Mouse (Mus musculus) layer of hippocampus, adult 9-11 months (tissue): Measurements from ENCODE around the gene Gm20388.

Experiments used
- DNase-seq: peaks from one replicate; pipeline ENCODE4 v3.0.0; 2022

Gene Gm20388

GRCm38 (mm10) chr8:122904496-122904895 lies 2993.9 kb downstream of the Gm20388 start:
- DNase-seq, result no peak

DNA sequence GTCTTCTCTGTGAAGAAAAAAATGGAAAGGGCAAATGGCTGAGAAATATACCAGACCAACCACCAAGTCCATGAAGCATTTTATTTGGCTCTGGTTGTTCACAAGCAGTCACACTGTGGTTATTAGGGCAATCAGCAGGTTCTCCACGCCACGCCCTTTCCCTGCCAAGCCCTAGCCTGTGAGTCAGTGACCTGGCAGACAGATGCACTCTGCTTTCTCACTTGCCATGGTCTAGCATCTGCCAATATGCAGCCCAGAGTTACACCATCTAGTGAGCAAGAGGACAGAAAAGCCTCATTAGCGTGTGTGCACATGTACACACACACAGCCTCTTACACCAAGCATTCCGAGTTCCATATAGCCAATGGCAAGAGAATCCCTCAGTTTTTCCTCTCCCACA lies 2994.7 kb downstream of the Gm20388 start:
- DNase-seq, result no peak

DNA sequence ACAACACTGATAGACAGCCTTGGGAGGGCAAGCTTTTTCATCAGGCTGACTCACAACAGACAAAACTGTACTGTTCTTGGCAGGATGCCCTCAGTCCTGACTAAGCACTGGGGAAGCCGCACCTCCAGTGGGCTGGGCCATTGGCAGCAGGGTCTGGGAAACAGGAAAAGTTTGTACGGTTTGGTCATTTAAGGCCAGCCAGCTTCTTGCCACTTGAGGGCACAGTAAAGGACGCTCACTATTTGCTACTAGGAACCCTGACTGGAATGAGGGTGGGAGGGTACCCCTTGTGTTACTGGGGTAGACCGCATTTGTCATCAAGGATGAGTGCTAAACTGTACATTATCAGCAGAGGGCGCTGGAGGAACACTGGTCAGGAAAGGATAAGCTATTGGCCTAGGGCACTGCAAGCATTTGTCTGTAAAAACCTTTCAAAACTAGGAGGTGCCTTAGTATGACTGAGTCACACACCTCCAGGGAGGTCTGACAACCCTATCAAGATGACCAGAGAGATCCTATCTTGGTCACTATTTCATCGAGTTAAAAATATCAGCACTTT lies 2995.9 kb downstream of the Gm20388 start:
- peak; percentile 93 for DNase-seq

- DNase-seq, result no peak
Observed at GRCm38 (mm10) chr8:122912150-122912549, 3001.5 kb downstream of the Gm20388 start.

DNA sequence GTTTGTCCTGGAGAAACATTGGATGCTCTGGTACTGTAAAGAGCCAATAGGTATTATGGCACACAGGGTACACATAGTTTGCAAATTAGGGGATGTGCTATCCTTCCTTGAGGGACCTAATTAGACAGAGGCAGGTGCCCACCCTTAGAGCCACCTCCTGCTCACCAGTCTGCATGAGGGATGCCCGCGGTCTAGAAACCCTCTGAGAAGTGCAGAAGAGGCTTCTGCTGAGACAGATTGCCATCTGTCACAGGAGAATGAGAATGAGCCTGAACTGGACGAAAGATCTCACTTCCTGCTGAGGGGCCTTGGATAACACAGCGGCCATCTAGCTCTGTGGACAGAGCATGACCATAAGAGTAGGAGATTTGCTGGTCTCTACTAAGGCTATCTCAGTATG lies 3002.2 kb downstream of the Gm20388 start:
- no peak for DNase-seq

GRCm38 (mm10) chr8:122916766-122917165 lies 3006.1 kb downstream of the Gm20388 start:
- DNase-seq, result no peak

DNA sequence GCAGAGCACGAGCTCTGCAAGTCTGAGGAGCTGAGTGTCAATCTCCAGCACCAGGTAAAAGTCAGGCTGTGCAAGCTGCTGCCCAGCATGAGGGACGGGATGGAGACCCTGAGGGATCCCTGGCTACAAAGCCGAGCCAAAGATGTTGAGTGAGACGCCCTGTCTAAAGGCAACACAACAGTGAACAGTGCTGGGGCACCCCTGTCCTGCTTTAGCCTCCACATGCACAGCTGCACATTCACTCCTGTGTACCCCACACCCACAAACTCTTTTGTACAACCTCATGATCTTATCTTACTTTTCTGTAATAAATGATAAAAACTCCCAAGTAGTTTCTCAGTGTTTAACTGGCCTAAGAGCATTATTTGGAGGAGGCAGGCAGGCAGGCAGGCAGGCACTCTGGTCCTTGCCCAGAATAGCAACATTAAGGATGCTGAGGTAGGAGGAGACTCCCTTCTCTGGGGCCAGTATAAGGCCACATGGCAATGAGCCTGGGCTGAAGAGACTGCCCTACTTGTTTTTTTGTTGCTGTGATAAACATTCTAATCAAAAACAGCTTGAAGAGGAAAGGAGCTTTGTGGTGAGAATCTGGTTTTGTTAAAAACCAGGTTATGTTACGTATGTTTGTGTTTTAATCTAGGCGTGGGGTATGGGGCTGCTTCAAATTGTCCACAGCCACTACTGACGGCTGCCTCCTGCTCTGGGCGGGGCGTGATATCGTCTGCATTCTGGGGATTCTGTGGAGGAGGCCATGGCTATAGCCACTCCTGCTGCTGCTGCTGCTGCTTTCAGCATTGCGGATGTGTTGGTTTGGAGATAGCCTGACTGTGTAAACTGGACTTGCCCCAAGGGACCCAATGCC lies 3007.1 kb downstream of the Gm20388 start:
- DNase-seq, result no peak

DNA sequence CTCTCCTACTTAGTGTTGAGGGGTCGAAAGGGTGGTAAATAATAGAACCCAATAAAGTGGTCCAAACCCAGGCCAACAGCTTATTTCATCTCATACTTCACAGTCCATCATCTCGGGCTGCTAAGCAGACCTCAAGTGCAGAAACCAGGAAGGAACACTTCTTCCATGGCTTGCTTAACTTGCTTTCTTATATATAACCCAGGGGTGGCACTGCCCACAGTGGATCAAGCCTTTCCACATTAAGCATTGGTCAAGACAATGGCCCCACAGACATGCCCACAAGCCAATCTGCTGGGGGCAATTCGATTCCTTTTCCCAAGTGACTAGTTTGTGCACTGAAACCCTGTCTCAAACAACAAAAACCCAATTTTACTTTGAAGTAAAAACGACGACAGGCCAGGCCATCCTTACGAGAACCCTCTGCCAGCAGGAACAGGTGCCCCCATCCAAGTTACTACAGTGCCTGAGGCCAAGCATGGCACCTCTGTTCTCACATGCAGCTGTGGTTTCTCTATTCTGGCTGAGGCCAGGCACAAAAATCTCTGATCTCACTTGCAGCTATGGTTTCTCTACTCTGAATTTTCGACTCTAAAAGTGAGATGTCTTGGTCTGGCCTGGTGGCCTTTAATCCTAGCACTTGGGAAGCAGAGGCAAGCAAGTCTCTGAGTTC lies 3007.9 kb downstream of the Gm20388 start:
- DNase-seq, result no peak

- DNase-seq, result no peak
Observed at GRCm38 (mm10) chr8:122920890-122921289, 3010.2 kb downstream of the Gm20388 start.

- DNase-seq, result no peak
Observed at GRCm38 (mm10) chr8:122922945-122923344, 3012.3 kb downstream of the Gm20388 start.

DNA sequence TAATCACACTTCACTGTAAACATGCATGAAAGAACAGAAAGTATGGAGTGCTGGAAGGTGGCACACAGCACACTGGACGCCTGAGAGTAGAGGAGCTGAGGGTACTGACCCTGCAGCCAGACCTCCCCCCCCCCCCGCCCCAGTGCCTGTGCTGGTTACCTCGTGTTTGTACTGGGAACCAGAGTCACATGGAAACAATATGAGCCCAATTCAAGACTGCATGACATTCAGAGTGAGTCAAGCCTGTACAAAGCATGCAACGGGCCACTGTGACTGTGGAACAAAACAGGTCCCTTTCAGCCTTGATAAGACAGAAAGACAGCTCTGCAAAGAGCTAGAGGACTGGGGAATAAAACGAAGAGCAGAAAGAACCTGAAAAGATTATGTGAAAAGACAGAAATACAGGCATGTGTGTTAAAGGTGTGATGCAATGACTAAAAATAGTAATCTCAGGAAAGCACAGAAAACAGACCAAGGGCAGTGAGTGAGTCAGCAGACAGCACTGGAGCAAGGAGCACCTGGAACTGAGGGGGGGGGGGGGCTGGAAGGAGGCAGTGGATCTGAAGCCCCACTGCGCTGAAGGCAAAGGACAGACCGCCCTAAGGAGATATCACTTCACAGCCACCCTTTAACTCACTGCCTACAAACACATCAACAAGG lies 3012.9 kb downstream of the Gm20388 start:
- no peak for DNase-seq

DNA sequence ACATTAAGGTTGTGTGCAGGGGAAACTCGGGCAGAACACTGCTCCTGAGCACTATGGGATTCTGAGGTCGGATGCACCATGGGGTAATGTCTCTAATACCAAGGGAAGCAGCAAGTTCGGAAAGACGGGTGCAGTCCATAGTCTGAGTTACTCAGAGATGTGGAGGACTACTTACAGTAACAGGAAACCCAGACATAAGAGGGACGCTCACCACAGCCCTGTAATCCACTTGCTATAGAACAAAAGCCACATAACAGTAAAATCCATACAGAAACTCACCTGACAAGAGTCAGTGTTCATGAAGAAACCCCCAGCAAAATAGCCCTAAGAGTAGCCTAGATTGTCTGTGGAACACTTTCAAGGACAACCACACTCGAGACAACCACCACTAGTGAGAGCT lies 3013.4 kb downstream of the Gm20388 start:
- no peak for DNase-seq

- no peak for DNase-seq
Observed at GRCm38 (mm10) chr8:122925939-122926722, 3015.5 kb downstream of the Gm20388 start.

DNA sequence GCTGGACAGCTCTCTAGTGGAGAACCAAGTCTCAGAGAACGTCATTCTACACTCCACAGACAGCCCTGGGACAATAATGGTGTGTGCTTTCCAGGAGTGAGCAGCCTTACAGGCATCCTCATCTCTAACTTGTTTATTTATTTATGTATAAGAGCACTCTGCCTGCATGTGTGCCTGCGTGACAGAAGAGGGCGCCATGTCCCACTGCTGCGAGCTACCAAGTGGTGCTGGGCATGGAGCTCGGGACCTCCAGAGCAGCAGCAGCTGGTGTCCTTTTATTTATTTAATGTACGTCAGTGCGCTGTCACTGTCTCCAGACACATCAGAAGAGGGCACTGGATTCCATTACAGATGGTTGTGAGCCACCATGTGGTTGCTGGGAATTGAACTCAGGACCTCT lies 3016.1 kb downstream of the Gm20388 start:
- DNase-seq, result no peak

DNA sequence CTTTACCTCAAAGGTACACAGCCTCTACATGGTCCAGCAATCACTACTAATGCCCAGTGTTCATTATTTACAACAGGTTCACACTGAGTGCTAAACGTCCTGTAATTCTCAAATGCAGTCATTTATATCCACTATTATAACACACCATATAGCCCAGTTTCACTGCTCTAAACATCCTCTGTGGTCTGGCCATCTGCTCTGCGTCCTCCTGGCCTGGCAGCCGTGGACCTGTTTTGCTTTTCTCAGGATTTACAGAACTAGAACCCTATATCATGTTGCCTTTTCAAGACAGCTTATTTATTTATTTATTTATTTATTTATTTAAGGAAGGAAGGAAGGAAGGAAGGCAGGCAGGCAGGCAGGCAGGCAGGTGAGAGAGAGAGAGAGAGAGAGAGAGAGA lies 3017.2 kb downstream of the Gm20388 start:
- no peak for DNase-seq

DNA sequence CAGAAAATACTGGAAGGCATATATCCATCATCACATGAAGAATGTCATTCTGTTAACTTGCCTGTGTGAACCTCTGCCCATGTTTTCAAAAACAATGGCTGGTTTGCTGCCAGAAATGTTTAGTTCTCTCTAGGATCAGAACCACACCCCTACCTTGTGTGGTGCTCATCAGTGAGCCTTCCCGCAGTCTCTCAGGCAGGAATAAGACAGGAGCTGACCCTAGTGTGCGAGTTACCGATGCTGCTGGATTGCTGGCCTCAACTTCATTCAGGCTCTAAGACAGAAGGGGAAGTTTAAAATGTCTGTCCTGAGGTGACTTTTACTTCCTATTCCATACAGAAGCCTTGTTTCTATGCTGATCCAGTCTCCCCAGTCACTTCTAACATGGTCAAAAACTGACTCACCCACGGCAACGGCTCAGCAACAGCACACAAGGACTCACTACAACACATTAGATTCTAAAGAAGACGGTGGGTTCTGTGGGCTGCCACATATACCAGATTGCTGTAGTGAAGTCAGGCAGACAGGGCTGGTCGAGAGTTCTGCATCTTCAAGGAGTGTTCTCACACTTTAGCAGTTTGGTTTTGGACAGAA lies 3018.1 kb downstream of the Gm20388 start:
- no peak for DNase-seq

DNA sequence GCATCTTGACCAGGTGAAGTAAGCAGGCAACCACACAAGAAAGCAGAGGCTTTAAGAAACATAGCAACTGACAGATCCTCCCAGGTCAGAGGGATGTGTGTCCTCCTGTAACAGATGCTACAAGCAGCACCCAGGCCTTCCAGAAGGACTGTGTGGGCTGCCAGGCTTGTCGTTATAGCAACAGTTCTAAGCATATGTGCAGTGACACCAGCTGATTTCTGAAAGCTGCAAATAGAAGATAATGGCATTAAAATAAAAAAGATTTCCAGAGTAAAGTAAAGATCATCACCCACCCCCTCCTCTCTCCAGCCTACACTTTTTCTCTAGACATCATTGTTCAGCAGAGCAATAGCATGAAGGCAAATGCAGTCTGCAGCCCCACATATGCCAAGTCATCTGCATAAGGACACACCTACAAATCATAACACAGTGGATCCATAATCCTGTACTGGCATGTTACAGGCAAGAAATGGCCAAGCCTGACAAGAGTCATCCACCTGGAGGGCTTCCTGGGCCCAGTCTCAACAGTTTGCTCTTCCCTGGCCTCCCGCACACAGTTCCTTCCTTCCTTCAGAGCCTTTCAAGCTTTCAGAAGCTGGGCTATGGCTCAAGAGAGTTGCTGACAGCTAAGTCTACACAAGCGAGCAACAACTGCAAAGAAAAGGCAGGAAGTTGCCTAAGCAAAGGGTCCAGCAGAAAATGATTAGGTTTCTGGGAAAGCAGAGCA lies 3021.4 kb downstream of the Gm20388 start:
- peak; percentile 92 for DNase-seq

DNA sequence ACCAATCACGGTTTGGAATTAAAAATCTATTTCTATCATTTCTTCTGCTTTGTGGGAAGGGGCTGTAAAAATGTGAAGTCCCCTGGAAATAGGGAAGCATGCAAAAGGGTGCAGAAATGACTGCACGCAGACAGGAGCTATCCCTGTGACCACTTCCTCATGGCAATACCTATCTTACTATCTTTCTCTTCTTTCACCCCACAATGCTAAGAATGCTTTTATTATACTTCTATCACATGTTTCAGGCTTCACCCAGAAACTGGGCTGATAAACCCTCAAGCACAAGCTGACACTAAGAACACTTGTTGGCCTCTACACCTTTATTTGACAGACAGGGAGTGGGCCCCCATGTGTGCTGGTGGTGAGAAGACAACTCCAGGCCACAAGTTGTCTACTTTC lies 3021.9 kb downstream of the Gm20388 start:
- no peak for DNase-seq

DNA sequence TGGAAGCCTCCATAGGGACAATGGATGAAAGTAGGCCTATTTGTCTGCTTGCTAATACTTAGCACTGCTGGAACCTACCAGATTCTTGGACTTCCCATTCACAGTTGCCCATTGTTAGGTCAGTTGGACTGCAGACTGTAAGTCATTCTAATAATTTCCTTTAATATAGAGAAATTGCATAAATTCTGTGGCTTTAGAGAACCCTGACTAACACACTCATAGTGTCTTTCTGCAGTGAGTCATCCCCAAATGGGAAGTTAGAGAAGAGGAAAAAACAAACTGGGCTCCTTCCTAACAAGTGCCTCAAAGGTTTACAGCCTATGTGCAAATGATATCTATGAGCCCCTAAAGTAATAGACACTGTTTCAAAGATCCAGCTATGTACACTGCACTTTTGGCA lies 3023.3 kb downstream of the Gm20388 start:
- no peak for DNase-seq

GRCm38 (mm10) chr8:122935118-122935517 lies 3024.5 kb downstream of the Gm20388 start:
- no peak for DNase-seq

DNA sequence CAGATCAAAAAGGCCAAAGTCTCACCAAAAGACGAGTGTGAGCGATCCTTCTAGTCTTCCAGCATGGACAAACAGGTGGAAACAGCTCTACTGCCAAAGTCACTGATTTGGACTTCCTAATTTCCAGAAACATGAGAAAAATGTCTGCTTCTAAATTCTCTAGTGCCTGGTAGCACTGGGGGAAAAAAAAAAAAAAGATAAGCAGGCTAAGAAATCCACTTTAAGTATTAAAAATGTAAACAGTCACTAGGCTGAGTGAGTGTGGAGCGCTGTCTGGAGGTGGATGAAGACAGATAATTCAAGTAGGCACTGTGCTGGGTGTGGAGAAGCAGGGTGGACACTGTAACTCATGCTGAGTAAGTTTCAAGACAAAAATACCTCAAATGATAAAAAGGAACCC lies 3025.3 kb downstream of the Gm20388 start:
- DNase-seq, result no peak
